Mouse (Mus musculus): Measurements from ENCODE around the gene Rnf146. TPM values are rescaled to one million over a fixed set of nuclear protein-coding genes. Genes with fewer than 3 reads are reported as not detected.
"Not testable (repeated sequence)": the region's sequence is repeated elsewhere in the genome, so short reads cannot be mapped to it uniquely, and the experiment has no call there.

The Rnf146 gene
- 10 to 100 TPM; 46.6 to 58.6 TPM for total RNA-seq (2021)
- long read RNA-seq, experiment 1, full-length matches to known transcripts, result 34 of 43 reads
- long read RNA-seq, experiment 1, partial matches to known transcripts, result 8 of 43 reads
- long read RNA-seq, experiment 1, other reads (novel, unspliced or antisense), result 1 of 43 reads
- long read RNA-seq, experiment 2, full-length matches to known transcripts, result 36 of 41 reads
- long read RNA-seq, experiment 2, partial matches to known transcripts, result 4 of 41 reads
- long read RNA-seq, experiment 2, other reads (novel, unspliced or antisense), result 1 of 41 reads

- DNase-seq (ENCODE audit: low spot score in 2 of 2), result no peak
Observed at GRCm38 (mm10) chr10:29362197-29362900, at the start of gene Rnf146. Gene Rnf146 (minus strand): TSS chr10:29362442.

- no peak for DNase-seq (ENCODE audit: low spot score in 2 of 2)
Observed at GRCm38 (mm10) chr10:29402656-29403268, 40.5 kb upstream of the Rnf146 start.

DNA sequence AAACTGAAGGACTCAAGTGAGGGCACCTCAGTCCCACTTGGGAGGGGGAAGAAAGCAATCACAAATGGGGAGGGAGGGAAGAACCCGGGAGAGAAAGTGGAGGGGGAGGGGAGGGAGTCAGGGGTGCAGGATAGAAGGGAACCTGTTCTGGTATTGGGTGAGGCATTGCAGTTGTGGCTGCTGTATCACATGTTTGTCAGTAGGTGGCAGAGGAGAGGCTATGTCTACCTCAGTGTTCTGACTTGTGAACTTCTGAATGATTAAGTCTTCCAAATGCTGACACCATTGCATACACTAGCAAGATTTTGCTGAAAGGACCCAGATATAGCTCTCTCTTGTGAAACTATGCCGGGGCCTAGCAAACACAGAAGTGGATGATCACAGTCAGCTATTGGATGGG, 32.6 kb upstream of the Rnf146 start:
- not testable (repeated sequence) for DNase-seq (ENCODE audit: low spot score in 2 of 2)

DNA sequence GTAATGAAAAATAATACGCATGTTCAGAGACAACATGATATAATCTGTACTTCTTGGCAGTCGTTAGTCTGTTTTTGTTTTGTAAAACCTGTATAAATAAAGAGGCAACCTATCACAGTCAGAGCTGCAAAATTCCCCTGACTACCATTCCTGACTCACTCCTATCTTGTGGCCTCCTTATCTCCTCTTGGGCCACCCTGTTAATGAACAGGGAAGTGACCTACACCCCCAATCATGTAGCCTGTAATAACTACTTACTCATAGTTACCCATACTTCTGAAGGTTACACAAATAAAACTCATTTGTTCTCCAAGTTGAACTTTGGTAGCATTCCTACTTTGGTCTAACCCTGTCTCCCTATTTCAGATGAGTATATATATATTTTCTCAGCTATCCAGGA, 19.3 kb upstream of the Rnf146 start:
- no peak for DNase-seq (ENCODE audit: low spot score in 2 of 2)

DNA sequence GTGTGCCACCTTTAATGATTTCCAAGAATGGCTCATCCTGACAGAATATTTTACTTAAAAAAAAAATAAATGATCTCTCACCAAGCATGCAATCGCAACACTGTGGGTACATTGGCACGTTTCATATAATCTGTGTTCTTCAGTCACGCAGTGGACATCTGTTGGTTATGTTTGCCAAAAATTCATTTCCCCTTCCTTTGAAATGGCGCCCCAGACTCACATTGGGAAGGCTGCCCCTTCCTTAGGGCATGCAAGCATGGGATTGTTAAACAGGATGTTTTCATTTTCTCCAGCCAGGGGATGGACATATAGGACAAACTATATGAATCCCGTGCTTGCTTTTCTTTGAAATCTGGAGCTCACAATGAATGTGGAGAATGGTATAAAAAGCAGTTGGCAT, 11.8 kb upstream of the Rnf146 start:
- DNase-seq (ENCODE audit: low spot score in 2 of 2), result no peak

DNA sequence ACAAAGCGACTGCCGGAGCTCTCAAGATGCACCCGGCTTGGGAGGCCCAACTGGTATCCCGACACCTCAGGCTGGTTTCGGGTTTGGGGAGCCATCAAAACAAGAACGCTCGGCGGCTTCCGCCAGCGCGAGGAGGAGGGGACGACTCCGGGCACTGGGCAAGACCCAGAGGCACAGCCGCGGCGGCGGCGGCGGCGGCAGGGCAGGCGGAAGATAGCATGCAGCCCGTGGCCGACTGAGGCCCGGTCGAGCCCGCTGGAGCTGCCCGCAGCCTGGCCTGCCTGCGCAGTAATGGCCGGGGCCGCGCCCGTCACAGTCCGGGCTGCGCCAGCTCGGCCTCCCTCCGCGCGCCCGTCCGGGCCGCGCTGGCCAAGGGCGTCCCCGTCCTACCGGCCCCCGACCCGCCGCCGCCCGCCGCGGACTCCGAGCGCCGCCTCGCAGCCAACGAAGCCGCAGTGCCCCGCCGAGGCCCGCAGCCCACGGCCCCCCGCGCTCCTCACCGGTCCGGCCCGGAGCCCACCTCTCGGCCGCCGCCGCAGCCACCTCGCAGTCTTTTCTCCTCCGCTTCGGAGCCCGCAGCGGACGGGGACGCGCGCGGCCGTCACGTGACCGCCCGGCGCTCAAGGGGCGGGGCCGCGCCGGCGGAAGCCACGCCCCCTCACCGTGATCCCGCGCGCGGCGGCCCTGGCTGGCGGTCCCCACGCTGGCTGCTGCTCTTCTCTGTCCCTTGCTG, 612 bp downstream of the Rnf146 start:
- peak; percentile 93 to 95 for DNase-seq (ENCODE audit: low spot score in 2 of 2)

- no peak for DNase-seq (ENCODE audit: low spot score in 2 of 2)
Observed at GRCm38 (mm10) chr10:29361095-29361463, 1.2 kb downstream of the Rnf146 start.

- no peak for DNase-seq (ENCODE audit: low spot score in 2 of 2)
Observed at GRCm38 (mm10) chr10:29354183-29354582, 8.1 kb downstream of the Rnf146 start.

- no peak for DNase-seq (ENCODE audit: low spot score in 2 of 2)
Observed at GRCm38 (mm10) chr10:29352575-29352974, 9.7 kb downstream of the Rnf146 start.

DNA sequence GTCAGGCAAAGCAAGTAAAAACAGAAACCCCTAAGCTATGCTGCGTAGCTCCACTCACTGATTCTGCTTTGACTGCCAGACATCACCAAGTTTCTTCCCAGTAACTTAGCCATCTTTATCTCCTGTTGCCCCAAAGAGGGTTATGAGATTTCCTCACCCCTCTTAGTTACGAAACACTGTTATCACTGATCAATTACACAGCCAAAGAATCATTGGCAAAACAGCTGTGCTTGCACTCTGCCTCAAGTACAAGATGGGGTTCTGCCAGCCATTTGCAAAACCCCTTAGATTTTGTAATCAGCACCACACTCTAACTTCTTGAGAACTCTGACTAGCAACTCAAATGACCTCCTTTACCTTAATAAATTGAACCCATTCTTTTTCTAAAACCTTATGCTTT, 10.8 kb downstream of the Rnf146 start:
- DNase-seq (ENCODE audit: low spot score in 2 of 2), result no peak

DNA sequence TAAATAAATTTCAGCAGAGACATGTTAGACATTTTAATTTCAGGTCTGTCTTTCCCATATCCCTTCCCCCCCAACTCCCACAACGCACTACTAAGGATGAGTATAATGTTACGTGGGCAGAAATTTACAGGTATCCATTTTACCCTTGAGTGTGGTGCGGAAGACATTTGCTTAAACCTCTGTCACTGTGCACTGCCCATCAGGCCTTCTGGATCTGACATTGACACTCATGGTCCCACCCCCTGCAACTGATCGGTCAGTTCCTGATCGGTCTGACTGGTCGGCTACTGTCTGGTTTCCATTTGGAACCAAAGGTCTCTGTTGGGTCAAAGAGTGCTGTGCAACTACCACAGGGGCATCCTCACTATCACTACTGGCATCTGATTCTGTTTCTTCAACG, 15.6 kb downstream of the Rnf146 start:
- DNase-seq (ENCODE audit: low spot score in 2 of 2), result no peak

DNA sequence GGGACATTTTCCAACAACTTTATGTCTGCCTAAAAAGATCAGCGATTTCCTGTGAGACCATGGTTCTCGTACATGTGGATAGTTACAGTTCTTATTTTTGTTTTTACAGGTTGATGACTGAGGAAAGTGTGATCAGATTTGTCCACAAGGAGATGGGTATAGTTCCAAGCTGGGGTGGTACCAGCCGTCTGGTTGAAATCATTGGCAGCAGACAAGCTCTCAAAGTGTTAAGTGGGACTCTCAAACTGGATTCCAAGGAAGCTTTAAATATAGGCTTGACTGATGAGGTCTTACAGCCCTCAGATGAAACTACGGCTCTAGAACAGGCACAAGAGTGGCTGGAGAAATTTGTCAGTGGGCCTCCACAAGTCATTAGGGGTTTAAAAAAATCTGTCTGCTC, 18.0 kb downstream of the Rnf146 start:
- no peak for DNase-seq (ENCODE audit: low spot score in 2 of 2)

GRCm38 (mm10) chr10:29338355-29339056, 23.7 kb downstream of the Rnf146 start:
- DNase-seq (ENCODE audit: low spot score in 2 of 2), result peak; percentile 53 to 72

DNA sequence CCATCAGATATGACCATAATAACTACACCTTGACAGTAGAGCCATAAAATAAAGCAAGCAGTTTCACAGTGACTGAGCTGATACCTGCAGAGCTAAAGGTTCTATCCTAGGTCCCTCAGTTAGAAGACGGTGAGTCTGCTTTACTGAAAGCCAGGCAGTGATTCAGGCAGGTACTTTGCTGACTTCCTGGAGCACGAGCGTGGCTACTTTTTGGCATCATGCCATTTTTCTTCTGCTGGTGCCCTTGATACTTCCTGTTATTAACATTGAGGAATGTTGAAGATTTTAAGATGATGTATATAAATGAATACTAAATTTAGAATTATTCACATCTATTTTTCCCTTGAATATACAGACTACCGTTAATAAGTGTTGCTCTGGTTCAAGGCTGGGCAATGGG, 28.4 kb downstream of the Rnf146 start:
- no peak for DNase-seq (ENCODE audit: low spot score in 2 of 2)

- DNase-seq (ENCODE audit: low spot score in 2 of 2), result no peak
Observed at GRCm38 (mm10) chr10:29324817-29325216, 37.4 kb downstream of the Rnf146 start.

DNA sequence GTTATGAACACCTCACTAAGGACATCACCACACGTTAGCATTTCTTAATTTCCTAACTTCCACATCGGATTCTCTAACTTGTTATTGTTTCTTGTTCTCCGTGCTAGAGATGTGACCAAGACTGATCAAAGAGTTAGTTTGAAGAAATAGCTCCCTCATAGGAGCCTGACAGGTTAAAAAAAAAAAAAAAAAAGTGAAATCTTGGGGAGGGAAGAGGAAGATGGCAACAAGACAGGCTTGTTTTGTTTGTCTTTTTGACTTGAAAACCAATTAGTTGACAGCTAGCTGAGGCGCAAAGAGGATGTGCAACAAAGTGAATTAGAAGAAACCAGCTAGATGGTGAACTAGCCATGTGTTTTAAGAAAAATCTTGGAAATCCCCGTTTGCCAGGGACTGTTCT, 48.3 kb downstream of the Rnf146 start:
- DNase-seq (ENCODE audit: low spot score in 2 of 2), result no peak

DNA sequence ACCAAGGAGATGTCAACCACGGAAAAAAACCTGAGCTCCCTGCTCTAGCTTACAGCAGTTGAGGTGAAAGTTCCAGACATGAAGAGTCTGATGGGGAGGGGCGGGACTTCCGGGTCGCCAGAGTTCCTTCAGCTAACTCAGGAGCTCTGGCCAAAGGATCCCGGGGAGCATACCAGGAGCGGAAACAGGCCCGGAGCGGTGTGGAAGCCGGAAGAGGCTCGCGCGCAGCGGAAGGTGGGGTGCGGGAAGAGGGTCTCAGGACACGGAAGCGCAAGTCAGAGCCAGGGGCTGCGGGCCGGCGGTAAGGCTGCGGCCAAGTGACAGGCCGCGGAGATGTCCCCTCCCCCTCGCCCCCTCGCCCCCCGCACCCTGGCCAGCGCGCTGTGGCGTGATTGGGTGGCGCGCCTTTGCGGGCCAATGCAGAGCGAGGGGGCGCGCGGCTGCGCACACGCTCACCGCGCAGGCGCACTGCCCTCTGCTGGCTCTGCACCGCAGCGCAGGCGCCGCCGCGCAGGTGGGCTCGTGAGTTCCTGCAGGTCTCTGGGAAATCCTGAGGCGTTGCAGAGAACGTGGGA, 49.1 kb downstream of the Rnf146 start, which contains the start of gene Echdc1:
Gene Echdc1, plus strand, starts transcription at position 103 of the 575 bp plus-strand sequence.
- DNase-seq (ENCODE audit: low spot score in 2 of 2), result peak; percentile 83 to 86

DNA sequence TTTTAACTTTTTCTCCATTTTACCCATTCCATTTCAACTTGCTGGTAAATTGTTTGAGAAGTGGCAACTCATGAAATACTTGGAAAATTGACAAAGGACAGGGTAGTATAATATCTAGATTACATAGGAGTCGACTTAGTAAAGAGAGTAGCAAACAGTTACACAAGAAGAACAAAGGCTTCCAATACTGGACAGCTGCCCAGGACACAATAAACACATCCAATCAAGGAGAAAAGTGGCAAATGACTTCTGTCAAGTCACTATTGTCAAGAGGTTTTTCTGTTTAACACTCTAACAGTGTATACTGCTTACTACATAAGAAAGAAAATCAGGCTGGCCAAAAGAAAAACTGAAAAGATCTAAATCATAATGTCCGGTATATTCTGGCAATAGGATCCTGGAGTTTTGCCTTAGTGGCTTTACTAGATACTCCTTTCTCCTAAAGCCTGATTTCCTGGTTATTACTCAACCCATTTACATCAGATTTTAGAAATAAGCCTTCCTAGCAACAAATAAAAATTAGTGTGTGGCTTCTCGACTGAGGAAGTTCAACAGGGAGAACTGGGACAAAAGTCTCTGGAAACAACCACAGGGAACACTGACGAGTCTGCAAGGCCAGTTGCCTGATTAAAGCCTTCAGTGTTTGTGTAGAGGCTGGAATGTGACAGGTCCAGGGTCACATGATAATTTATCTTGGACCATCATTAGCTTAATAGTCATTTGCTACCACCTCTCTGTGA, 50.6 kb downstream of the Rnf146 start:
- DNase-seq (ENCODE audit: low spot score in 2 of 2), result no peak

GRCm38 (mm10) chr10:29302230-29302629, 60.0 kb downstream of the Rnf146 start:
- DNase-seq (ENCODE audit: low spot score in 2 of 2), result no peak

Data from adrenal gland, adult 18-20 months (tissue).